Mouse (Mus musculus) heart, embryonic 11.5 days (tissue): Measurements from ENCODE around the gene Insig1. TPM values are rescaled to one million over a fixed set of nuclear protein-coding genes. Genes with fewer than 3 reads are reported as not detected.
A peak's percentile ranks its signal among the peaks of the same experiment; 100 is the strongest.

Experiments
- ATAC-seq: fragments of 200-750 bp; cut with Nextera tagmentation; replicated peaks from 2 replicates; pipeline ENCODE4 v1.8.0; 2017; ENCODE audit warnings: moderate library complexity; ENCODE audit not compliant: insufficient number of reproducible peaks, low FRiP score, low TSS enrichment
- H3K27ac ChIP-seq: fragments of 300-500 bp; sonication (generic); 2 replicates; pipeline ENCODE4 v1.5.1; 2014; ENCODE audit warnings: mild to moderate bottlenecking, low read depth, low read length
- H3K27me3 ChIP-seq: fragments of 300-500 bp; sonication (generic); 2 replicates; pipeline ENCODE4 v1.6.1; 2014; ENCODE audit warnings: mild to moderate bottlenecking, low read length, mixed read lengths; ENCODE audit not compliant: control insufficient read depth, insufficient read depth
- H3K36me3 ChIP-seq: fragments of 300-500 bp; sonication (generic); 2 replicates; pipeline ENCODE4 v1.6.1; 2014; ENCODE audit warnings: mild to moderate bottlenecking, low read length, moderate library complexity, mixed read lengths; ENCODE audit not compliant: control insufficient read depth, insufficient read depth
- H3K4me1 ChIP-seq: fragments of 300-500 bp; sonication (generic); 2 replicates; pipeline ENCODE4 v1.6.1; 2014; ENCODE audit warnings: low read length; ENCODE audit not compliant: control insufficient read depth, insufficient read depth
- H3K4me2 ChIP-seq: fragments of 300-500 bp; sonication (generic); 2 replicates; pipeline ENCODE4 v1.6.1; 2014; ENCODE audit warnings: mild to moderate bottlenecking, moderate library complexity
- H3K4me3 ChIP-seq: fragments of 300-500 bp; sonication (generic); 2 replicates; pipeline ENCODE4 v1.5.1; 2014; ENCODE audit warnings: low read depth, low read length
- H3K9ac ChIP-seq: fragments of 300-500 bp; sonication (generic); 2 replicates; pipeline ENCODE4 v1.6.1; 2014; ENCODE audit warnings: mild to moderate bottlenecking, low read depth, low read length, moderate library complexity
- H3K9me3 ChIP-seq: fragments of 300-500 bp; sonication (generic); replicated peaks from 2 replicates; pipeline ENCODE4 v1.6.1; 2016; ENCODE audit warnings: low read length; ENCODE audit not compliant: control insufficient read depth
- WGBS: fragments of 180-500 bp; shearing (Covaris S2); extraction: QIAGEN DNeasy Blood & Tissue Kit; methylation state at CpG from one replicate; pipeline ENCODE4 v1.1.7; 2014; ENCODE audit not compliant: insufficient replicate concordance; 5-methylcytosine and 5-hydroxymethylcytosine counted together
- polyA plus RNA-seq: library from polyadenylated mRNA; unstranded; fragments of >200 nt; fragmentation: Nextera tagmentation; extraction: Ambion mirVana; gene quantifications from 2 replicates; pipeline ENCODE4 v1.2.1, GENCODE M21; 2014

The Insig1 gene
- polyA plus RNA-seq, 1 experiment from 2014 or later, result 34.6 TPM

- Histone ChIP-seq H3K4me1 (no peaks in the 10 kb centered on the region), H3K4me2 (peak overlapping the region; percentile 78; the same call in 1 of the 2 replicates), H3K36me3 (no peaks in the 10 kb centered on the region), H3K4me3 (no peak overlapping the region), H3K9me3 (no peaks in the 10 kb centered on the region), H3K27me3 (peaks cover 54% of the 10 kb centered on the region), H3K27ac (no peak overlapping the region), H3K9ac (no peak overlapping the region)
- 4% methylated on average over 13 of the region's 13 CpGs for WGBS
- no peak for ATAC-seq
These were observed 46.2 kb downstream of the Insig1 start for GRCm38 (mm10) chr5:28117251-28117880.

GRCm38 (mm10) chr5:28117882-28118530, 46.8 kb downstream of the Insig1 start:
- ATAC-seq, result no peak
- Histone ChIP-seq H3K27ac (no peak overlapping the region), H3K27me3 (peaks cover 58% of the 10 kb centered on the region), H3K4me2 (peak overlapping the region; percentile 78), H3K36me3 (no peaks in the 10 kb centered on the region), H3K4me1 (no peaks in the 10 kb centered on the region), H3K9me3 (no peaks in the 10 kb centered on the region), H3K9ac (peak overlapping the region; percentile 46), H3K4me3 (peak overlapping the region; percentile 42)
- WGBS, result under 1% methylated on average over 30 of the region's 30 CpGs

GRCm38 (mm10) chr5:28118531-28118925, 47.4 kb downstream of the Insig1 start:
- under 1% methylated on average over 19 of the region's 19 CpGs for WGBS
- Histone ChIP-seq H3K4me2 (peak overlapping the region; percentile 78), H3K4me1 (no peaks in the 10 kb centered on the region), H3K9me3 (no peaks in the 10 kb centered on the region), H3K27ac (no peak overlapping the region), H3K9ac (peak overlapping the region; percentile 46; the same call in 1 of the 2 replicates), H3K36me3 (no peaks in the 10 kb centered on the region), H3K27me3 (peaks cover 62% of the 10 kb centered on the region), H3K4me3 (peak overlapping the region; percentile 42)
- ATAC-seq, result no peak

DNA sequence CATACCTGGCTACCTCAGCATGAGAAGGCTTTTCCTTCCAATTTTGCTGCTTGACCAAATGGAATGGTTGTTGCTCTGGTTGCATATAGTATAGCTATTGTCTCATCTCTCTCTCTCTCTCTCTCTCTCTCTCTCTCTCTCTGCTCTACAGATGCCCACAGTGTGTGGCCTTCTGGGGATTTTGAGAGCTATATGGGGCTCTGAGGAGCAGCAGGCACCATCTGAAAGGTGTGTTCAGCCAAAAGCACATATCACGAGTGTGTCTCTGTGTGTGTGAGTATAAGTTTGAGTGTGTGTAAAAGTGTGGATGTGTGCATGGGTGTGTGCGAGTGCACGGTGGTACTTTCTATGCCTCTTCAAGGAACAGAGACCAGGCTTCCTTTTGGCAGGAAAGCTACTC, 48.4 kb downstream of the Insig1 start:
- WGBS, result 25% methylated on average over 3 of the region's 3 CpGs
- no peak for ATAC-seq

GRCm38 (mm10) chr5:28122491-28123454, 51.6 kb downstream of the Insig1 start:
- H3K4me2 ChIP-seq, result peak overlapping the region; percentile 29
- no peaks in the 10 kb centered on the region for H3K9me3 ChIP-seq
- no peak for ATAC-seq
- no peak overlapping the region for H3K9ac ChIP-seq
- H3K27me3 ChIP-seq, result peaks cover 85% of the 10 kb centered on the region
- no peaks in the 10 kb centered on the region for H3K36me3 ChIP-seq
- no peak overlapping the region for H3K27ac ChIP-seq
- no peaks in the 10 kb centered on the region for H3K4me1 ChIP-seq
- H3K4me3 ChIP-seq, result no peak overlapping the region
- 1% methylated on average over 27 of the region's 27 CpGs for WGBS

More for the DNA sequence above, 48.4 kb downstream of the Insig1 start:
- no peaks in the 10 kb centered on the region for H3K4me1 ChIP-seq
- H3K27ac ChIP-seq, result no peak overlapping the region
- H3K4me2 ChIP-seq, result no peak overlapping the region
- no peak overlapping the region for H3K4me3 ChIP-seq
- H3K27me3 ChIP-seq, result peaks cover 70% of the 10 kb centered on the region
- no peaks in the 10 kb centered on the region for H3K9me3 ChIP-seq
- H3K9ac ChIP-seq, result no peak overlapping the region
- no peaks in the 10 kb centered on the region for H3K36me3 ChIP-seq

- ATAC-seq, result no peak
- no peak overlapping the region for H3K4me3 ChIP-seq
- H3K27ac ChIP-seq, result no peak overlapping the region
- 3% methylated on average over 11 of the region's 11 CpGs for WGBS
- no peaks in the 10 kb centered on the region for H3K4me1 ChIP-seq
- no peak overlapping the region for H3K9ac ChIP-seq
- H3K27me3 ChIP-seq, result peaks cover 85% of the 10 kb centered on the region
- no peaks in the 10 kb centered on the region for H3K9me3 ChIP-seq
- H3K4me2 ChIP-seq, result peak overlapping the region; percentile 29
- no peaks in the 10 kb centered on the region for H3K36me3 ChIP-seq
These were observed 52.3 kb downstream of the Insig1 start for GRCm38 (mm10) chr5:28123455-28123825.

DNA sequence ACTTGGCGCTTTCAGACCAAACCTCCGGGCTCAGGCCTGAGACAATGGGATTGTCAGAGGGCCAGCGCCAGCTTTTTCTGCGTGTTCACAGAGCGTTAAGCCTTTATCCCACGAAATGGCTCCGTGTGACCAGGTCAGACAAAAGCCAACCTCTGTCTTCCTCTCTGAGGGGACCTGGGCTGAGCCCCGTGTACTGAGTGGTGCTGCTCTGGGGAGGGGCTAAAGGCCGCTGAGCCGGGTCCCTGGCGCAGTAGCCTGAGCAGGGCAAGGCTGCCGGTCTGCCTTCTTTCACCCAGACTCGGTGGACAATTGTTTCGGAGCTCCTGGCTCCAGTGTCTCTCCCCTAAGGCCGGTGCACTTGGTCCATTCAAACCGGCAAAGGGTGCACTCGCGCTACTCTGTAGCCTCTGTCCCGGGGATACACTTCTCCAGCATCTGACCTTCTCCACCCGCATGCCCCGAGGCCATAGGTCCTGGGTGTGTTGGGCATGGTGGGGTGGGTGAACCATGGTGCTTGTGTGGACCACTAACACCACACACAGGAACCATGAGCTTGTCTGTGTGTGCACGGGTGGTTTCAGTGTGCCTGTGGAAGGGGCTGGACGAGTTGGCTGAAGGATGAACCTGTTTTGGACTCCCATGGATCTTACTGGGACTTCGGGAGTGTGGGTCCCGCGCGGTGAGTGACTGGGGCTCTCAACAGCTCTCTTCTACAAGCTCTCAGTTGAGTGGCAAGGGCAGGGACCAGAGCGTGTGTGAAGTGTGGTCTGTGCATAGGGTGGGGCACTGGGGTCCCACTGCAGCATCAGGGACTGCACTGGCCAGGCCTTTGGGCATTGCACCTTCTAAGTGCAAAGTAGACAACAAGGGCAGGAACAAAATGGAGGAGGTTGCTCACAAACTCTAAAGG, 53.4 kb downstream of the Insig1 start:
- ATAC-seq, result no peak
- Histone ChIP-seq H3K27ac (no peak overlapping the region), H3K4me2 (no peak overlapping the region), H3K4me1 (no peaks in the 10 kb centered on the region), H3K9ac (no peak overlapping the region), H3K36me3 (no peaks in the 10 kb centered on the region), H3K9me3 (no peaks in the 10 kb centered on the region), H3K27me3 (peaks cover 84% of the 10 kb centered on the region), H3K4me3 (0 out of 2 replicates have a peak overlapping the region, but pooled peaks have one; percentile 1)
- 4% methylated on average over 28 of the region's 28 CpGs for WGBS
